Mouse (Mus musculus) brain, embryonic 14.5 days (tissue): Measurements from ENCODE around the gene B4galt5.

Experiments used
- CTCF ChIP-seq: fragments of 200-500 bp; IDR thresholded peaks from 2 replicates; pipeline ENCODE4 v1.5.1; 2012; ENCODE audit warnings: inconsistent platforms, mild to moderate bottlenecking, moderate library complexity, borderline replicate concordance; ENCODE audit not compliant: insufficient read depth, insufficient read length; ENCODE audit errors: extremely low read depth
- POLR2A ChIP-seq: fragments of 200-500 bp; IDR thresholded peaks from 2 replicates; pipeline ENCODE4 v1.6.1; 2012; ENCODE audit warnings: mild to moderate bottlenecking, inconsistent platforms, borderline replicate concordance; ENCODE audit not compliant: poor library complexity, insufficient read depth, insufficient read length, severe bottlenecking; ENCODE audit errors: extremely low read depth

DNA sequence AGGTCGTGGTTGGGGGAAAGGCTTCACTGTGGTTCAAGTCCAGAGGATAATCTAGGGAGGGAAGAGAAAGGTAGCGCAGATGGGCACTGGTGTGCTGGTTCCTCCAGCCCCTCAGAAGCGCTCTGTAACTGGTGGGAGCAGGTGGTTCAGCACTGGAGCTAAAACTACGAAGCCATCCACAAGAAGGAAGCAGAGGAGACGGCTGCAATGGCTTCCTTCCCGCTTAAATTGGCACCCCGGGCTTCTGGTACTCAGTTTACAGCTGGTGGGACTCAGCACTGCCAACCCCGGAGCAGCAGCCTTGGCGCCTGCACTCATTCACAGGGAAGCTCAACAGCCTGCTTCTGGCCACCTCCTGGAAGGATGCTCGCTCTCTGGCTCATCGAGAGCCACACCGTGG lies 39.7 kb downstream of the B4galt5 start:
- TF ChIP-seq POLR2A (no peak), CTCF (no peak)
